10 mouse cellular contexts compared by ENCODE assay signal in genomic region chr3:98443149-98443779, GRCm38 (mm10). TPM values are rescaled to one million over a fixed set of nuclear protein-coding genes. Genes with fewer than 3 reads are reported as not detected.
DNase-seq lines count a peak whose midpoint lies in the region; ATAC-seq and TF ChIP-seq lines count a peak whose summit lies in the region.
"Not testable (repeated sequence)": the region's sequence is repeated elsewhere in the genome, so short reads cannot be mapped to it uniquely, and the experiment has no call there.
"Had no signal": no experiment of that assay in that cellular context is flagged by ENCODE, and none has a peak within 500 bp of the region (broad histone marks: within the 10 kb centered on the region; RNA-seq: fewer than 3 reads in every experiment).

No protein-coding gene starts in this region.

- peak; percentile 35 for TF ChIP-seq CTCF in cerebellum, adult 2 months (IDR thresholded peaks at IDR 0.05; ENCODE audit: borderline replicate concordance, insufficient read depth, low read depth, low read length)
- TF ChIP-seq CTCF in liver, postnatal 0 days (IDR thresholded peaks at IDR 0.05; ENCODE audit: low read depth) = peak; percentile 61

- H3K4me2 ChIP-seq in hindbrain, embryonic 15.5 days; kidney, embryonic 15.5 days; liver, postnatal 0 days (ENCODE audit: low read depth, low read length); midbrain, embryonic 15.5 days: not testable (repeated sequence)

- not testable (repeated sequence) for H3K4me3 ChIP-seq in cerebellum, adult 2 months (replicated peaks; ENCODE audit: insufficient read depth, low read depth, low read length); hindbrain, embryonic 15.5 days; kidney, embryonic 15.5 days (replicated peaks); liver, postnatal 0 days (ENCODE audit: low read depth, low read length); midbrain, embryonic 15.5 days

- TF ChIP-seq EP300 in liver, postnatal 0 days (IDR thresholded peaks at IDR 0.05; ENCODE audit: low read depth) = not testable (repeated sequence)

- not testable (repeated sequence) for H3K27ac ChIP-seq in cerebellum, adult 2 months (ENCODE audit: insufficient read depth, low read length); hindbrain, embryonic 15.5 days (replicated peaks); kidney, embryonic 15.5 days; liver, postnatal 0 days (ENCODE audit: low read depth); midbrain, embryonic 15.5 days

- not testable (repeated sequence) for H3K27me3 ChIP-seq in cerebellum, adult 2 months (ENCODE audit: control insufficient read depth, insufficient read depth, low read length); hindbrain, embryonic 15.5 days; kidney, embryonic 15.5 days; liver, postnatal 0 days (ENCODE audit: insufficient read depth, low read length); midbrain, embryonic 15.5 days (replicated peaks); splenic B cell, adult 2 months (ENCODE audit: control insufficient read depth, insufficient read depth, low read length, poor library complexity, severe bottlenecking)

- not testable (repeated sequence) for H3K4me1 ChIP-seq in cerebellum, adult 2 months (ENCODE audit: control insufficient read depth, insufficient read depth, low read length); hindbrain, embryonic 15.5 days (replicated peaks); kidney, embryonic 15.5 days; liver, postnatal 0 days (ENCODE audit: insufficient read depth); midbrain, embryonic 15.5 days

- peak; percentile 90 for ATAC-seq in frontal cortex, adult (ENCODE audit: low TSS enrichment)
- 0 out of 2 replicates have a peak, but pooled peaks have one; percentile 59 for ATAC-seq in hindbrain, embryonic 15.5 days (ENCODE audit: low FRiP score, low read depth)
- peak; percentile 78 for ATAC-seq in kidney, embryonic 15.5 days (replicated peaks; ENCODE audit: low FRiP score)
- ATAC-seq in liver, postnatal 0 days = peak; percentile 45; the same call in 1 of the 2 replicates
- peak; percentile 62 for ATAC-seq in midbrain, embryonic 15.5 days (replicated peaks)

- WGBS in cerebellum, adult 2 months = 4% methylated on average over 3 of the region's 3 CpGs
- WGBS in hindbrain, embryonic 15.5 days = 12% methylated on average over 3 of the region's 3 CpGs
- WGBS in kidney, embryonic 15.5 days = 10% methylated on average over 3 of the region's 3 CpGs
- WGBS in liver, postnatal 0 days (ENCODE audit: insufficient replicate concordance) = 4% methylated on average over 3 of the region's 3 CpGs
- WGBS in midbrain, embryonic 15.5 days = 9% methylated on average over 3 of the region's 3 CpGs

- H3K9ac ChIP-seq in hindbrain, embryonic 15.5 days; kidney, embryonic 15.5 days; liver, postnatal 0 days (replicated peaks); midbrain, embryonic 15.5 days: not testable (repeated sequence)

- not testable (repeated sequence) for H3K36me3 ChIP-seq in hindbrain, embryonic 15.5 days; kidney, embryonic 15.5 days; liver, postnatal 0 days (replicated peaks; ENCODE audit: insufficient read depth, low read length); midbrain, embryonic 15.5 days (replicated peaks); splenic B cell, adult 2 months (ENCODE audit: control insufficient read depth, insufficient read depth, low read length, poor library complexity, severe bottlenecking)

- DNase-seq in 416B (ENCODE audit: low read depth) = peak; percentile 20
- DNase-seq in cerebellum, adult 2 months; liver, postnatal 0 days: not testable (repeated sequence)
- peak; percentile 24 for DNase-seq in splenic B cell, adult 2 months (ENCODE audit: low read depth, low spot score)

- not testable (repeated sequence) for TF ChIP-seq POLR2A in cerebellum, adult 2 months (IDR thresholded peaks at IDR 0.05; ENCODE audit: borderline replicate concordance, insufficient read depth, low read length)

- H3K9me3 ChIP-seq in hindbrain, embryonic 15.5 days; kidney, embryonic 15.5 days (replicated peaks); liver, postnatal 0 days (ENCODE audit: low read length); midbrain, embryonic 15.5 days: not testable (repeated sequence)

RNA-seq across cellular contexts. Expression of gene Gm4450, which starts 13.7 kb away (rescaled TPM):
- polyA plus RNA-seq in cerebellum, adult 2 months (2012; rRNA removed) = not detected in 2 replicates
- not detected in 2 replicates for polyA plus RNA-seq in hindbrain, embryonic 15.5 days (2015; fragmentation: Nextera tagmentation; extraction: Ambion mirVana)
- 25.8 and 26.4 TPM in 2 replicates for polyA plus RNA-seq in kidney, embryonic 15.5 days (2015; fragmentation: Nextera tagmentation; extraction: Ambion mirVana)
- polyA plus RNA-seq in liver, postnatal 0 days (2015; fragmentation: Nextera tagmentation; extraction: Ambion mirVana) = 0.13 TPM in 1 of 2 replicates, not detected in the other
- polyA plus RNA-seq in midbrain, embryonic 15.5 days (2015; fragmentation: Nextera tagmentation; extraction: Ambion mirVana) = 0.31 TPM in 1 of 2 replicates, not detected in the other
- polyA plus RNA-seq: large intestine, adult 2 months; small intestine, adult 2 months had no signal

Comparison
In these comparisons a context has a peak if more than half of its experiments do, and no peak if none do; other contexts are left out.
1. RNA of gene Gm4450, which starts 13.7 kb away (polyA plus RNA-seq): 25.8 to 26.4 TPM in kidney, embryonic 15.5 days; 0.31 TPM in midbrain, embryonic 15.5 days, 0.13 TPM in liver, postnatal 0 days, not detected in hindbrain, embryonic 15.5 days and not detected in cerebellum, adult 2 months; every median in the first group is over 10 times any median in the second.
2. Peak in every context shown above with its lines, with median percentiles within 50 percentile points of each other: ATAC-seq.